Mouse (Mus musculus) midbrain, embryonic 12.5 days (tissue): ENCODE measurements at regions not wholly inside any gene's neighbourhood (a gene's known extent, or its start where the extent isn't known, plus 50 kb on each side); places are given as distances from the start of the nearest gene placed in this dataset.

Source experiments
- ATAC-seq: fragments of 200-750 bp; cut with Nextera tagmentation; 2 replicates; pipeline ENCODE4 v1.8.0; 2017; ENCODE audit warnings: low read depth, moderate TSS enrichment, moderate library complexity; ENCODE audit not compliant: low FRiP score
- H3K27ac ChIP-seq: fragments of 300-500 bp; sonication (generic); replicated peaks from 2 replicates; pipeline ENCODE4 v1.5.1; 2016; ENCODE audit warnings: mild to moderate bottlenecking
- H3K27me3 ChIP-seq: fragments of 300-500 bp; sonication (generic); 2 replicates; pipeline ENCODE4 v1.6.1; 2016; ENCODE audit warnings: mild to moderate bottlenecking
- H3K36me3 ChIP-seq: fragments of 300-500 bp; sonication (generic); 2 replicates; pipeline ENCODE4 v1.6.1; 2016
- H3K4me1 ChIP-seq: fragments of 300-500 bp; sonication (generic); 2 replicates; pipeline ENCODE4 v1.6.1; 2016
- H3K4me2 ChIP-seq: fragments of 300-500 bp; sonication (generic); replicated peaks from 2 replicates; pipeline ENCODE4 v1.6.1; 2016; ENCODE audit warnings: mild to moderate bottlenecking, moderate library complexity
- H3K4me3 ChIP-seq: fragments of 300-500 bp; sonication (generic); 2 replicates; pipeline ENCODE4 v1.5.1; 2016; ENCODE audit warnings: mild to moderate bottlenecking
- H3K9ac ChIP-seq: fragments of 300-500 bp; sonication (generic); replicated peaks from 2 replicates; pipeline ENCODE4 v1.6.1; 2016; ENCODE audit warnings: mild to moderate bottlenecking, moderate library complexity
- H3K9me3 ChIP-seq: fragments of 300-500 bp; sonication (generic); 2 replicates; pipeline ENCODE4 v1.6.1; 2016; ENCODE audit warnings: mild to moderate bottlenecking
- WGBS: fragments of 180-500 bp; shearing (Covaris S2); methylation state at CpG from one replicate; pipeline ENCODE4 v1.1.7; 2016; 5-methylcytosine and 5-hydroxymethylcytosine counted together

DNA sequence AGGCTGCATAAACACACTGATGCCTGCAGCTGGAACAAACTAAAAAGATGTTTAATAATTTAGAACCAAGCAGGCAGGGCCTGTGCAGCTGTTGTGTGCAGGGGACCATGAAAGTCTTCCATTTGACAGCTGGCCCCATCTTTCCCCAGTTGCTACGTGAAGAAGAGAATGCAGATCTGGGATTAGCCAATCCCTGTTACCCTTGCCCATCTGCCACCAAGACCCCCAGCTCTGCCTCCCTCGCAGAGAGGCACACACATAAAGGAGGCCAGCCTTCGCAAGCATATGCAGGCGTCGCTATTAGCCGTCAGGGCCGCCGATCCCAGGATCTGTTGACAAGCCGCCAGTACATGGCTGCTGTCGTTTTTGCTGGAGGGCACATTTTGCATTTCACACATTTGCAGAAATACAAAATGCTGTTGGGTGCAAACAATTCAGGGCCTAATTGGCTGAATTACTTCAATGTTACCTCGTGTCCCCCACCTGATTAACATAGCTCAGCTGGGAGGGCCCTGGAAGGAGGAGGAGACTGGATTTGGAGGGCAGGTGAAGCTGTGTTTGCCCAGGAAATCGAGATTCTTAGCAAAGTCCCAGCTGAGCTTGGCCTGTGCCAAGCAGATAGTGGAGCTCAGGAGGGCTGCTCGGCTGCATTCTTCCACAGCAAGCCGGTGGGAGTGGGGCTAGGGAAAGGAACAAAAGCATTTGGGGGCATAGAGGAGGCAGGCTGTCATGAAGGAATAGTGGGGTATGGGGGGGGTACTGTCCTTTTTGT lies 367.6 kb upstream of the Mki67 start:
- WGBS: 18% methylated on average over 14 of the region's 14 CpGs

DNA sequence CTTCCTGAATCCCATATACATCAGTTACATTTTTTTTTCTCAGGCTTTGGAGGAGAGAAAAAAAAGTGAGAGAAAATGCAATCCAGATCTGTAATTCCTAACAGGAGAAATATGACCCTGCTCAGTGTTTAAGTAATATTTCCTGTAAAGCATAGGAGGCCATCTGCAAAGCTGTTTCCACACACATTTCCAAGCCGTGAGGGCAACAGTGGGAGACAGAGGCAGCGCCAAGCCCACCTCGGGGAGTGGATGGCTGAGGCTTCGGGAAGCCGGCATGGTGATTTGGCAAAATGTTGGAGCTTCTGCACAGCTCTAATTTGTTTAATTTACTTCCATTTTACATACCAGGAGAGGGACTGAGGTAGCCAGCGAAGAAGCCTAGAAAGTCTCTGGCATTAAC lies 372.6 kb upstream of the Mki67 start:
- Histone ChIP-seq H3K27me3 (0 out of 2 replicates have a peak, but pooled peaks cover 3% of the 10 kb centered on the region), H3K36me3 (no peaks in the 10 kb centered on the region), H3K9me3 (no peaks in the 10 kb centered on the region), H3K9ac (no peak overlapping the region), H3K4me1 (peaks cover 6% of the 10 kb centered on the region), H3K4me2 (no peak overlapping the region), H3K27ac (no peak overlapping the region), H3K4me3 (no peak overlapping the region)
- 82% methylated on average over 6 of the region's 6 CpGs for WGBS
- ATAC-seq: no peak

More for the DNA sequence above, 367.6 kb upstream of the Mki67 start:
- H3K4me3 ChIP-seq: no peak overlapping the region
- H3K9ac ChIP-seq: no peak overlapping the region
- H3K27me3 ChIP-seq: no peaks in the 10 kb centered on the region
- peaks cover 36% of the 10 kb centered on the region for H3K4me1 ChIP-seq
- ATAC-seq: peak; percentile 91
- H3K9me3 ChIP-seq: no peaks in the 10 kb centered on the region
- H3K36me3 ChIP-seq: no peaks in the 10 kb centered on the region
- no peak overlapping the region for H3K4me2 ChIP-seq
- H3K27ac ChIP-seq: peak overlapping the region; percentile 67

DNA sequence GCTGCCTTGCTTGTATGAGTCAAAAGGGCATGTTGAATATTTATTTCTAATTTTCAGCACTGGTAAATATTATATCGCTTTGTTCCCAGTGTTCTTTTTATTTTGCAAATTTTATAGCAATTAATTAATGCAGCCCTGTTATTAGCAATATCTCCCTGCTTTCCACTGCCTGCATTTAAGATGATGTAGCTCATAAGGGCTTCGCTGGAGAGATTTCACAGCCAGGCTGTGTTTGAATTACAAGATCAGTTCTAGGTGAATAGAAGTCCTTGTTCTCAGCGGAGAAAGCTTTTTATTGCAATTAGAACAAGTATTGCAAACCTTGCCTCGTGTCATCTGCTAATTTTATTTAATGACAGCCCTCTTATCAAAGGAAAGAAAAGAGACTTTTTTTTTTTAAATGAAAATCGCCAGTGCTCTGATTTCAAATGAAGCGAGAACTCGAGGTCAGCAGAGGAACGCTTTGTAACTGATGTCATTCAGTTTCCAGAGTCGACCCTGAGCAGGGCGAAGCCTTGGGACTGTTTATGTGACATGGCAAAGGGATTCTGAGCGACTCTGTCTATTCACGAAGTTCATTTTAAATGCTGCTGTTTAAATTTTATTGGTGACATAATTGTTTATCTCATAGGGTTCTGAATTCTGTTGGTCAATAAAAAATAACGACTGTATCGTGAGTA lies 378.7 kb upstream of the Mki67 start:
- Histone ChIP-seq H3K4me2 (no peak overlapping the region), H3K9me3 (no peaks in the 10 kb centered on the region), H3K36me3 (no peaks in the 10 kb centered on the region), H3K9ac (no peak overlapping the region), H3K27me3 (0 out of 2 replicates have a peak, but pooled peaks cover 3% of the 10 kb centered on the region), H3K4me1 (peaks cover 6% of the 10 kb centered on the region), H3K27ac (0 out of 2 replicates have a peak overlapping the region, but pooled peaks have one; percentile 26), H3K4me3 (no peak overlapping the region)
- no peak for ATAC-seq
- WGBS: 62% methylated on average over 14 of the region's 14 CpGs

GRCm38 (mm10) chr7:136104021-136104420 lies 387.9 kb upstream of the Mki67 start:
- H3K27me3 ChIP-seq: no peaks in the 10 kb centered on the region
- no peak overlapping the region for H3K27ac ChIP-seq
- no peak overlapping the region for H3K4me3 ChIP-seq
- 98% methylated on average over 4 of the region's 4 CpGs for WGBS
- no peaks in the 10 kb centered on the region for H3K36me3 ChIP-seq
- no peaks in the 10 kb centered on the region for H3K4me1 ChIP-seq
- no peak for ATAC-seq
- H3K4me2 ChIP-seq: no peak overlapping the region
- H3K9ac ChIP-seq: no peak overlapping the region
- H3K9me3 ChIP-seq: no peaks in the 10 kb centered on the region

DNA sequence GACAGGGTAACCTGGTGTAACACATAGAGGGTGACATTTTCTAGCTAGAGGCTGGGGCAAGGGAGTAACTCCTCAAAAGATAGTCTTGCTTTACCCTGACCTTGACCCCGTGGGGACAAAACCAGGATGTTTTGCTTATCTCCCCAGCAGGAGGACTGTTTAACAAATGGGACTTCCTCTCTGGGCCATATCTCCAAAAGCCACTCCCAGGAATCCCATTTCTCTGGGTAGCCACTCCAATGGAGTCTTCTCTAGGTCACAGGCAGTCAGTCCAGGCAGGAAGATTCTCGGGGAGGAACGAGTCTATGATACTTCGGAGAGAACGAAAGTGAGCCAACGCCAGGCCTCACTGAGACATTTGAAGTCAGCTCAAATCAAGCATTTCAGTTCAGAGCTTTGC lies 396.0 kb upstream of the Mki67 start:
- Histone ChIP-seq H3K4me3 (no peak overlapping the region), H3K4me1 (no peaks in the 10 kb centered on the region), H3K9me3 (no peaks in the 10 kb centered on the region), H3K27ac (no peak overlapping the region), H3K36me3 (no peaks in the 10 kb centered on the region), H3K4me2 (no peak overlapping the region), H3K27me3 (peaks cover 5% of the 10 kb centered on the region; the same call in 1 of the 2 replicates), H3K9ac (no peak overlapping the region)
- 71% methylated on average over 6 of the region's 6 CpGs for WGBS
- ATAC-seq: no peak

DNA sequence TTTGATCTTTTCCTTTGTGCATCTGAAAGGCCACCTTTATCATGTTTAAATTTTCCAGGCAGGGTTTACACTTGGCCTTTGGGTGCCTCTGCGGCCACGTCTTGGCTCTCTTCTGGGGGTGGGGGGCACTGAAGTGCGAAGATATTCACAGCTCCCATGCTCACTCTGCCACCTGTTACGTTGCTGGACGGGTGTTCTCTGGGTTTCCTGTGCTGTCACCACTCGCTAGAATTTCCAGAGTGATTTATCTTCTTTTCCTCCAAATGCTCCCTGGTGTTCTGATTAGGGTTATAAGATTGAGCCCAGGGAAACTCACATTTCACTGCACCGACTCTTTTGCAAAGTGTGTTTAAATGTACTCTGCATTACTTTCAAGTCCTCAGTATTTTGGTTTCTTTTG lies 404.8 kb upstream of the Mki67 start:
- no peak for ATAC-seq
- no peaks in the 10 kb centered on the region for H3K36me3 ChIP-seq
- H3K4me1 ChIP-seq: no peaks in the 10 kb centered on the region
- no peak overlapping the region for H3K9ac ChIP-seq
- 60% methylated on average over 7 of the region's 7 CpGs for WGBS
- no peaks in the 10 kb centered on the region for H3K9me3 ChIP-seq
- no peak overlapping the region for H3K4me2 ChIP-seq
- peaks cover 22% of the 10 kb centered on the region for H3K27me3 ChIP-seq
- H3K4me3 ChIP-seq: no peak overlapping the region
- H3K27ac ChIP-seq: no peak overlapping the region

- no peak for ATAC-seq
- no peak overlapping the region for H3K4me3 ChIP-seq
- H3K4me1 ChIP-seq: no peaks in the 10 kb centered on the region
- no peaks in the 10 kb centered on the region for H3K36me3 ChIP-seq
- WGBS: 97% methylated on average over 1 of the region's 1 CpGs
- no peaks in the 10 kb centered on the region for H3K9me3 ChIP-seq
- no peak overlapping the region for H3K9ac ChIP-seq
- peaks cover 18% of the 10 kb centered on the region for H3K27me3 ChIP-seq
- no peak overlapping the region for H3K4me2 ChIP-seq
- no peak overlapping the region for H3K27ac ChIP-seq
Observed at GRCm38 (mm10) chr7:136121406-136121805, 405.2 kb upstream of the Mki67 start.

- 83% methylated on average over 2 of the region's 2 CpGs for WGBS
- no peaks in the 10 kb centered on the region for H3K36me3 ChIP-seq
- ATAC-seq: no peak
Observed at GRCm38 (mm10) chr7:136124786-136125185, 408.6 kb upstream of the Mki67 start.

GRCm38 (mm10) chr7:136126393-136126792 lies 410.2 kb upstream of the Mki67 start:
- ATAC-seq: no peak
- no peak overlapping the region for H3K4me2 ChIP-seq
- H3K36me3 ChIP-seq: no peaks in the 10 kb centered on the region
- H3K4me1 ChIP-seq: peaks cover 14% of the 10 kb centered on the region
- 91% methylated on average over 3 of the region's 3 CpGs for WGBS
- H3K9me3 ChIP-seq: no peaks in the 10 kb centered on the region
- H3K27me3 ChIP-seq: peaks cover 35% of the 10 kb centered on the region
- no peak overlapping the region for H3K9ac ChIP-seq
- no peak overlapping the region for H3K4me3 ChIP-seq
- no peak overlapping the region for H3K27ac ChIP-seq

More at GRCm38 (mm10) chr7:136124786-136125185, 408.6 kb upstream of the Mki67 start:
- no peak overlapping the region for H3K4me2 ChIP-seq
- H3K27me3 ChIP-seq: peaks cover 37% of the 10 kb centered on the region
- peaks cover 3% of the 10 kb centered on the region; the same call in 1 of the 2 replicates for H3K4me1 ChIP-seq
- no peak overlapping the region for H3K4me3 ChIP-seq
- no peak overlapping the region for H3K27ac ChIP-seq
- H3K9me3 ChIP-seq: no peaks in the 10 kb centered on the region
- H3K9ac ChIP-seq: no peak overlapping the region

DNA sequence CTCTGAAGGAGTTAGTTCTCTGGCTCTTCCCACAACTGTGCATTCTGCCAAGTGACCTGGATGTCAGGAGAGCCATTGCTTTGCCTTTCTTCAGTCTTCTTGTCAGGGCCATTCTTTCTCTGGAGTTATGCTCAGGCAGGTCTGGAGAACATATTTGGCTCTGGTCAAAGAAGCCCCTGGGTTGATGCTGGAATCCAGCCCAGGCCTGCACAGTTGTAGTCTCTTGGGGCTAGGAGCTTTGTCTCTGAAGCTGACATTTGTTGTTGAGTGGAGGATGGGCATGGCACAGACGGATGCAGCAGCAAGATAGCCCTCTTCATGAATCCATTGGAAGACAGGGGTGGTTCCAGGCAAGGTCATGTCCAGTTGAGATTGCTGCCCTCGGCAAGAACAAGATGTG lies 411.4 kb upstream of the Mki67 start:
- 93% methylated on average over 2 of the region's 2 CpGs for WGBS
- Histone ChIP-seq H3K27ac (no peak overlapping the region), H3K4me2 (no peak overlapping the region), H3K9ac (no peak overlapping the region), H3K27me3 (peaks cover 40% of the 10 kb centered on the region), H3K9me3 (no peaks in the 10 kb centered on the region), H3K4me3 (no peak overlapping the region), H3K4me1 (peaks cover 14% of the 10 kb centered on the region), H3K36me3 (no peaks in the 10 kb centered on the region)
- ATAC-seq: no peak

DNA sequence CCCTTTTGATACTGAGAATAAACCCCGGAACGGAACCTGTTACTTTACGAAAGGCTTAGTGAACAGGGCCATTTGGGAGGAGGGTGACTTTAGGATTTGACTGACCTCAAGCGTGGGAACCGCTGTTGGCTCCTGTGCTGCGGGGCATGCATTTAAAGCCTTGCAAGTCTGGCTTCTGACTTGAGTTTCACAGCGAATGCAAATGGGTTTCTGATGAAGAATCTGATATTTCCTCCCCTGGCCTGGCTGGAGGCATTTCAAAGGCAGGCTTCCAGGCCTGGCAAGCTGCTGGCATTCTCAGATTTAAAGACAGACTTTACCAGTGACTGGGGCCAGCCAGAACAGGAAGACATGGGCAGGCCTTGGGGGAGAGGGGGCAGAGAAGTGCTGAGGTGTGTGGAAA lies 413.6 kb upstream of the Mki67 start:
- Histone ChIP-seq H3K27me3 (peaks cover 37% of the 10 kb centered on the region), H3K4me3 (no peak overlapping the region), H3K9me3 (no peaks in the 10 kb centered on the region), H3K36me3 (no peaks in the 10 kb centered on the region), H3K27ac (0 out of 2 replicates have a peak overlapping the region, but pooled peaks have one; percentile 22), H3K4me1 (peaks cover 15% of the 10 kb centered on the region), H3K9ac (no peak overlapping the region), H3K4me2 (no peak overlapping the region)
- 17% methylated on average over 7 of the region's 7 CpGs for WGBS
- ATAC-seq: no peak

DNA sequence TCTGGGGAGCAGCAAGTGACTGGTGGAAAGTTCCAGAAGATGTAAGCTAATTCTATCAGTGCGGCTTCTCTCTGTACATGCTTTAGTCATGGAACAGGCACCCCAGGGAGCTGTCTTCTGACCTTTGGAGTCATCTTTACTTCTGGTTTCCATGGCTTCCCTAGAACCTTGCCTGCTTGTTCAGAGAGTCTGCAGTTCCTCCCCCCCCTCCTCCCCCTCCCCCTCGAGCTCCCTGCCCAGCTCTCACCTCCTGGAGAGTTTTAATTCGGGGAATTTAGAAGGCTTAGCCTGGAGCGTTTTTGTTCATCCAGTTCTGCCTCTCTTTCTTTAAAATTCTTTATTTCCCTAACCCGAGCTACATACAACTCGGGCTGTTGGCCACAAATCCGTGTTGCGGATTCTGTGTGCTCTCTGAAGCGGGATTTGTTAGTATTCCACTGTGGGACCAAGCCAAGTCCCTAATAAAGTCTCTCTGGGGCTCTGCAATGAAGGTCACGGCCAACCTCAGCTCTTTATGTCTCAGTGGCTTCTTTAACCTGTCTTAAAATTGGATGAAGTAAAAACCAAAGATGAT lies 414.6 kb upstream of the Mki67 start:
- 10% methylated on average over 10 of the region's 10 CpGs for WGBS
- Histone ChIP-seq H3K4me1 (peaks cover 17% of the 10 kb centered on the region), H3K9ac (no peak overlapping the region), H3K27ac (0 out of 2 replicates have a peak overlapping the region, but pooled peaks have one; percentile 7), H3K36me3 (no peaks in the 10 kb centered on the region), H3K9me3 (no peaks in the 10 kb centered on the region), H3K4me2 (no peak overlapping the region), H3K27me3 (peaks cover 30% of the 10 kb centered on the region), H3K4me3 (no peak overlapping the region)
- ATAC-seq: no peak
